Mouse (Mus musculus): Measurements from ENCODE around the gene Snrpg. TPM values are rescaled to one million over a fixed set of nuclear protein-coding genes. Genes with fewer than 3 reads are reported as not detected.
A peak's percentile ranks its signal among the peaks of the same experiment; 100 is the strongest.

The Snrpg gene
- 62.2 and 74.2 TPM in 2 replicates for polyA plus RNA-seq (2012; rRNA removed)

DNA sequence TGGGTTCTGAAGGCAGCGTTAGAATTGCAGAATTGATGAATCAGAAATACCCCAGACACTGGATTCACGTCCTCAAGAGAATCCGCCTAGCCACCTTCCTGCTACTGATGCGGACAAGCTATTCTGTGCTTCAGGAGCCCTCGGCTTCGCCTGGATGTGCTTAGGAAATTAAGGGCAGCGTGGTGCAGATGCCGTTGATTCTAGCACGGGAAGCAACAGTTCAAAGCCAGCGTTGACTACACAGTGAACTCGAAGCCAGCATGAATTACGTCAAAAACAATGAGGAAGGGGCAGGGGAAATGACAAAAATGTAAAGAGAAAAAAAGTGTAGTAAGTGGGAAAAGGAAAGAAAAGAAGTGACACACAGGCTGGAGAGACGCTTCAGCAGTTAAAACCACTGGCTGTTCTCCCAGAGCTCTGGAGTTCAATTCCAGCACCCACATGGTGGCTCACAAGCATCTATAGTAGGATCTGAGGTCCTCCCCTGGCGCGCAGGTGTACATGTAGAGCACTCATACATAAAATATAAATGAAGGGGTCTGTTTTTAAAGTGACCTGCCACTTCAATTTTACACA, at the start of gene Snrpg:
Gene Snrpg, plus strand, starts transcription at position 541 of the 576 bp plus-strand sequence.
- H3K27ac ChIP-seq (ENCODE audit: insufficient read depth, low read length) = peak within 1 kb of the TSS; percentile 23; the same call in 1 of the 2 replicates
- no peak for DNase-seq
- no peak for TF ChIP-seq POLR2A (IDR thresholded peaks at IDR 0.05; ENCODE audit: borderline replicate concordance, insufficient read depth, low read length)
- TF ChIP-seq CTCF (IDR thresholded peaks at IDR 0.05; ENCODE audit: borderline replicate concordance, insufficient read depth, low read depth, low read length) = no peak
- no peaks in the 10 kb centered on the region for H3K27me3 ChIP-seq (ENCODE audit: control insufficient read depth, insufficient read depth, low read length)
- peak within 1 kb of the TSS; percentile 74 for H3K4me3 ChIP-seq (replicated peaks; ENCODE audit: insufficient read depth, low read depth, low read length)
- peaks cover 4% of the 10 kb centered on the region for H3K4me1 ChIP-seq (ENCODE audit: control insufficient read depth, insufficient read depth, low read length)
- 17% methylated on average over 15 of the region's 15 CpGs for WGBS

GRCm38 (mm10) chr6:86322031-86322563, 49.0 kb upstream of the Snrpg start:
- 79% methylated on average over 5 of the region's 5 CpGs for WGBS
- Histone ChIP-seq H3K27me3 (ENCODE audit: control insufficient read depth, insufficient read depth, low read length) (no peaks in the 10 kb centered on the region), H3K4me1 (ENCODE audit: control insufficient read depth, insufficient read depth, low read length) (peaks cover 3% of the 10 kb centered on the region; the same call in 1 of the 2 replicates), H3K4me3 (replicated peaks; ENCODE audit: insufficient read depth, low read depth, low read length) (no peak overlapping the region), H3K27ac (ENCODE audit: insufficient read depth, low read length) (no peak overlapping the region)
- DNase-seq = no peak
- TF ChIP-seq POLR2A (IDR thresholded peaks at IDR 0.05; ENCODE audit: borderline replicate concordance, insufficient read depth, low read length) = no peak
- no peak for TF ChIP-seq CTCF (IDR thresholded peaks at IDR 0.05; ENCODE audit: borderline replicate concordance, insufficient read depth, low read depth, low read length)

GRCm38 (mm10) chr6:86322991-86323390, 48.1 kb upstream of the Snrpg start:
- DNase-seq = no peak
- WGBS = 84% methylated on average over 9 of the region's 9 CpGs
- no peak overlapping the region for H3K27ac ChIP-seq (ENCODE audit: insufficient read depth, low read length)
- no peak for TF ChIP-seq POLR2A (IDR thresholded peaks at IDR 0.05; ENCODE audit: borderline replicate concordance, insufficient read depth, low read length)
- TF ChIP-seq CTCF (IDR thresholded peaks at IDR 0.05; ENCODE audit: borderline replicate concordance, insufficient read depth, low read depth, low read length) = no peak
- peaks cover 3% of the 10 kb centered on the region; the same call in 1 of the 2 replicates for H3K4me1 ChIP-seq (ENCODE audit: control insufficient read depth, insufficient read depth, low read length)
- H3K27me3 ChIP-seq (ENCODE audit: control insufficient read depth, insufficient read depth, low read length) = no peaks in the 10 kb centered on the region
- no peak overlapping the region for H3K4me3 ChIP-seq (replicated peaks; ENCODE audit: insufficient read depth, low read depth, low read length)

GRCm38 (mm10) chr6:86324400-86324799, 46.7 kb upstream of the Snrpg start:
- no peaks in the 10 kb centered on the region; the same call in 1 of the 2 replicates for H3K4me1 ChIP-seq (ENCODE audit: control insufficient read depth, insufficient read depth, low read length)
- TF ChIP-seq CTCF (IDR thresholded peaks at IDR 0.05; ENCODE audit: borderline replicate concordance, insufficient read depth, low read depth, low read length) (no peak), POLR2A (IDR thresholded peaks at IDR 0.05; ENCODE audit: borderline replicate concordance, insufficient read depth, low read length) (no peak)
- no peak for DNase-seq
- H3K27me3 ChIP-seq (ENCODE audit: control insufficient read depth, insufficient read depth, low read length) = no peaks in the 10 kb centered on the region; the same call in 1 of the 2 replicates
- no peak overlapping the region for H3K4me3 ChIP-seq (replicated peaks; ENCODE audit: insufficient read depth, low read depth, low read length)
- 81% methylated on average over 3 of the region's 3 CpGs for WGBS
- no peak overlapping the region for H3K27ac ChIP-seq (ENCODE audit: insufficient read depth, low read length)

DNA sequence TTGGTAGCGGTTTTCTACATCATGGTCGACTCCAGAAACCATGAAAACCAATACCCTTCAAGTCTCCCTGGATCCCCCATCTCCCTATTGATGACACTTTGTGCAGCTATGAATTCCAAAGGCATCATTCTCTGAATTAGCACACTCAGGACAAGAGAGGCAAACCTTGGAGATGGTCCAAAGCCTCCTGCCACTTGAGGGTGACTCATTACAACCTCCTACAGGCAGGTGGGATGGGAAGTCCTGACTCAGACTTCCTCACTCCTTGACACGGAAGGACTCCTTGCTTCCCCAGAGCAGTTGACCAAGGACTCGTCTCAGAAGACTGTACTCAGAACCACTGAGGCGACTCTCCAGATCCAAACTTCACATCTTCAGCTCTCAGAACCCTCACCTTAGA, 45.5 kb upstream of the Snrpg start:
- H3K27ac ChIP-seq (ENCODE audit: insufficient read depth, low read length) = no peak overlapping the region
- DNase-seq = peak; percentile 27 to 64
- WGBS = 57% methylated on average over 5 of the region's 5 CpGs

GRCm38 (mm10) chr6:86326866-86327265, 44.2 kb upstream of the Snrpg start:
- no peaks in the 10 kb centered on the region; the same call in 1 of the 2 replicates for H3K4me1 ChIP-seq (ENCODE audit: control insufficient read depth, insufficient read depth, low read length)
- H3K27ac ChIP-seq (ENCODE audit: insufficient read depth, low read length) = no peak overlapping the region
- 82% methylated on average over 18 of the region's 18 CpGs for WGBS
- TF ChIP-seq POLR2A (IDR thresholded peaks at IDR 0.05; ENCODE audit: borderline replicate concordance, insufficient read depth, low read length) = no peak
- TF ChIP-seq CTCF (IDR thresholded peaks at IDR 0.05; ENCODE audit: borderline replicate concordance, insufficient read depth, low read depth, low read length) = no peak
- no peak overlapping the region for H3K4me3 ChIP-seq (replicated peaks; ENCODE audit: insufficient read depth, low read depth, low read length)
- DNase-seq = no peak
- H3K27me3 ChIP-seq (ENCODE audit: control insufficient read depth, insufficient read depth, low read length) = no peaks in the 10 kb centered on the region; the same call in 1 of the 2 replicates

More for the DNA sequence above, 45.5 kb upstream of the Snrpg start:
- H3K4me1 ChIP-seq (ENCODE audit: control insufficient read depth, insufficient read depth, low read length) = no peaks in the 10 kb centered on the region; the same call in 1 of the 2 replicates
- TF ChIP-seq POLR2A (IDR thresholded peaks at IDR 0.05; ENCODE audit: borderline replicate concordance, insufficient read depth, low read length) = no peak
- no peak for TF ChIP-seq CTCF (IDR thresholded peaks at IDR 0.05; ENCODE audit: borderline replicate concordance, insufficient read depth, low read depth, low read length)
- no peaks in the 10 kb centered on the region; the same call in 1 of the 2 replicates for H3K27me3 ChIP-seq (ENCODE audit: control insufficient read depth, insufficient read depth, low read length)
- H3K4me3 ChIP-seq (replicated peaks; ENCODE audit: insufficient read depth, low read depth, low read length) = no peak overlapping the region

- TF ChIP-seq CTCF (IDR thresholded peaks at IDR 0.05; ENCODE audit: borderline replicate concordance, insufficient read depth, low read depth, low read length) = no peak
- no peak for TF ChIP-seq POLR2A (IDR thresholded peaks at IDR 0.05; ENCODE audit: borderline replicate concordance, insufficient read depth, low read length)
- no peak for DNase-seq
- no peaks in the 10 kb centered on the region; the same call in 1 of the 2 replicates for H3K4me1 ChIP-seq (ENCODE audit: control insufficient read depth, insufficient read depth, low read length)
- no peak overlapping the region for H3K4me3 ChIP-seq (replicated peaks; ENCODE audit: insufficient read depth, low read depth, low read length)
- no peaks in the 10 kb centered on the region; the same call in 1 of the 2 replicates for H3K27me3 ChIP-seq (ENCODE audit: control insufficient read depth, insufficient read depth, low read length)
- no peak overlapping the region for H3K27ac ChIP-seq (ENCODE audit: insufficient read depth, low read length)
- WGBS = 70% methylated on average over 3 of the region's 3 CpGs
Measured at GRCm38 (mm10) chr6:86328369-86328768, 42.7 kb upstream of the Snrpg start.

- 90% methylated on average over 6 of the region's 6 CpGs for WGBS
- Histone ChIP-seq H3K27ac (ENCODE audit: insufficient read depth, low read length) (no peak overlapping the region), H3K4me3 (replicated peaks; ENCODE audit: insufficient read depth, low read depth, low read length) (no peak overlapping the region), H3K4me1 (ENCODE audit: control insufficient read depth, insufficient read depth, low read length) (no peaks in the 10 kb centered on the region), H3K27me3 (ENCODE audit: control insufficient read depth, insufficient read depth, low read length) (no peaks in the 10 kb centered on the region; the same call in 1 of the 2 replicates)
- no peak for DNase-seq
- TF ChIP-seq CTCF (IDR thresholded peaks at IDR 0.05; ENCODE audit: borderline replicate concordance, insufficient read depth, low read depth, low read length) (no peak), POLR2A (IDR thresholded peaks at IDR 0.05; ENCODE audit: borderline replicate concordance, insufficient read depth, low read length) (no peak)
Measured at GRCm38 (mm10) chr6:86329943-86330342, 41.2 kb upstream of the Snrpg start.
